Mouse (Mus musculus): Measurements from ENCODE around the gene Tanc1.
"Not testable (repeated sequence)": the region's sequence is repeated elsewhere in the genome, so short reads cannot be mapped to it uniquely, and the experiment has no call there.

GRCm38 (mm10) chr2:59851885-59852284, 240.0 kb downstream of the Tanc1 start:
- not testable (repeated sequence) for TF ChIP-seq CTCF, POLR2A (IDR thresholded peaks at IDR 0.05; ENCODE audit: insufficient read depth, low read depth, low read length)
